Mouse (Mus musculus) MEL (cell line): ENCODE results near the gene Myof. TPM values are rescaled to one million over a fixed set of nuclear protein-coding genes. Genes with fewer than 3 reads are reported as not detected.
A peak's percentile ranks its signal among the peaks of the same experiment; 100 is the strongest.

Experiments
- DNase-seq: peaks from one replicate; pipeline ENCODE4 v3.0.0; 2011; ENCODE audit warnings: low read depth, low spot score
- H3K27ac ChIP-seq: 2 replicates; pipeline ENCODE4 v1.5.1; 2012; ENCODE audit warnings: low read depth, mild to moderate bottlenecking, control low read depth, low read length, moderate library complexity; ENCODE audit not compliant: control insufficient read depth
- H3K27me3 ChIP-seq, 2 experiments: fragments of 150-350 bp in 1 of 2; sonication (generic) in 1 of 2; 2 replicates each; pipeline ENCODE4 v1.6.1; 2012; ENCODE audit warnings: low read length in 2 of 2, mild to moderate bottlenecking in 2 of 2, improper control_type of control experiment in 1 of 2, moderate library complexity in 1 of 2; ENCODE audit not compliant: insufficient read depth in 2 of 2, control insufficient read depth in 1 of 2
- H3K36me3 ChIP-seq, 2 experiments: 2 replicates each; pipeline ENCODE4 v1.6.1; 2012 to 2014; ENCODE audit warnings: low read length in 2 of 2, improper control_type of control experiment in 1 of 2, inconsistent platforms in 1 of 2, mild to moderate bottlenecking in 1 of 2; ENCODE audit not compliant: insufficient read depth in 2 of 2, control insufficient read depth in 1 of 2
- H3K4me1 ChIP-seq, 2 experiments: fragments of 150-350 bp in 1 of 2; sonication (generic) in 1 of 2; 2 replicates each; pipeline ENCODE4 v1.6.1; 2012; ENCODE audit warnings: low read length in 2 of 2, improper control_type of control experiment in 1 of 2, mild to moderate bottlenecking in 1 of 2; ENCODE audit not compliant: insufficient read depth in 2 of 2, control insufficient read depth in 1 of 2
- H3K4me3 ChIP-seq, 2 experiments: fragments of 150-350 bp in 1 of 2; sonication (generic) in 1 of 2; 2 replicates each; pipeline ENCODE4 v1.5.1; 2012; ENCODE audit warnings: low read depth in 2 of 2, low read length in 2 of 2, mild to moderate bottlenecking in 2 of 2, moderate library complexity in 2 of 2, control low read depth in 1 of 2, improper control_type of control experiment in 1 of 2; ENCODE audit not compliant: control insufficient read depth in 1 of 2, insufficient read depth in 1 of 2
- H3K79me2 ChIP-seq: 2 replicates; pipeline ENCODE4 v1.6.1; 2012; ENCODE audit warnings: mild to moderate bottlenecking, low read length, moderate library complexity; ENCODE audit not compliant: control insufficient read depth, poor library complexity, insufficient read depth
- H3K9ac ChIP-seq: 2 replicates; pipeline ENCODE4 v1.6.1; 2012; ENCODE audit warnings: low read depth, mild to moderate bottlenecking, control low read depth, low read length, moderate library complexity; ENCODE audit not compliant: control insufficient read depth, poor library complexity, severe bottlenecking
- H3K9me3 ChIP-seq: fragments of 150-350 bp; sonication (generic); replicated peaks from 2 replicates; pipeline ENCODE4 v1.6.1; 2012; ENCODE audit warnings: mild to moderate bottlenecking, low read length, improper control_type of control experiment, moderate library complexity; ENCODE audit not compliant: insufficient read depth
- BHLHE40 ChIP-seq: IDR thresholded peaks from 2 replicates; pipeline ENCODE4 v1.6.1; 2012; ENCODE audit warnings: low read depth, mild to moderate bottlenecking, inconsistent platforms, low read length, improper control_type of control experiment, borderline replicate concordance
- CHD1 ChIP-seq: IDR thresholded peaks from 2 replicates; pipeline ENCODE4 v1.6.1; 2012; ENCODE audit warnings: low read depth, mild to moderate bottlenecking, inconsistent platforms, low read length, improper control_type of control experiment
- CHD2 ChIP-seq: IDR thresholded peaks from 2 replicates; pipeline ENCODE4 v1.6.1; 2011; ENCODE audit warnings: low read length, improper control_type of control experiment
- E2F4 ChIP-seq: IDR thresholded peaks from 2 replicates; pipeline ENCODE4 v1.6.1; 2011; ENCODE audit warnings: low read depth, low read length, improper control_type of control experiment, borderline replicate concordance
- ELF1 ChIP-seq: IDR thresholded peaks from 2 replicates; pipeline ENCODE4 v1.6.1; 2014; ENCODE audit warnings: low read depth, mild to moderate bottlenecking, inconsistent platforms, low read length, improper control_type of control experiment, moderate library complexity
- EP300 ChIP-seq, 2 experiments: IDR thresholded peaks; 2 replicates each; pipeline ENCODE4 v1.6.1; 2011; ENCODE audit warnings: improper control_type of control experiment in 2 of 2, low read length in 2 of 2, low read depth in 1 of 2, mild to moderate bottlenecking in 1 of 2
- GABPA ChIP-seq: IDR thresholded peaks from 2 replicates; pipeline ENCODE4 v1.6.1; 2012; ENCODE audit warnings: low read depth, mild to moderate bottlenecking, inconsistent platforms, low read length, improper control_type of control experiment, moderate library complexity
- HCFC1 ChIP-seq: IDR thresholded peaks from 2 replicates; pipeline ENCODE4 v1.6.1; 2012; ENCODE audit warnings: low read depth, mild to moderate bottlenecking, inconsistent platforms, low read length, improper control_type of control experiment, moderate library complexity
- JUND ChIP-seq: IDR thresholded peaks from 2 replicates; pipeline ENCODE4 v1.6.1; 2011; ENCODE audit warnings: low read depth, mild to moderate bottlenecking, improper control_type of control experiment, low read length
- MAFK ChIP-seq: IDR thresholded peaks from 2 replicates; pipeline ENCODE4 v1.6.1; 2011; ENCODE audit warnings: low read depth, mild to moderate bottlenecking, low read length, improper control_type of control experiment, borderline replicate concordance
- MAX ChIP-seq: IDR thresholded peaks from 2 replicates; pipeline ENCODE4 v1.6.1; 2011; ENCODE audit warnings: low read length, improper control_type of control experiment
- MAZ ChIP-seq: IDR thresholded peaks from 2 replicates; pipeline ENCODE4 v1.6.1; 2012; ENCODE audit warnings: low read depth, mild to moderate bottlenecking, inconsistent platforms, low read length, improper control_type of control experiment
- MEF2A ChIP-seq: IDR thresholded peaks from 2 replicates; pipeline ENCODE4 v1.6.1; 2014; ENCODE audit warnings: low read depth, mild to moderate bottlenecking, inconsistent platforms, low read length, improper control_type of control experiment; ENCODE audit not compliant: poor library complexity, insufficient replicate concordance, severe bottlenecking; ENCODE audit errors: extremely low read depth
- MYB ChIP-seq: IDR thresholded peaks from 2 replicates; pipeline ENCODE4 v1.6.1; 2011; ENCODE audit warnings: mild to moderate bottlenecking, low read depth, low read length, improper control_type of control experiment
- MYC ChIP-seq: IDR thresholded peaks from 2 replicates; pipeline ENCODE4 v1.6.1; 2011; ENCODE audit warnings: low read depth, mild to moderate bottlenecking, low read length, improper control_type of control experiment, moderate library complexity
- NELFE ChIP-seq: IDR thresholded peaks from 2 replicates; pipeline ENCODE4 v1.6.1; 2011; ENCODE audit warnings: low read depth, low read length, improper control_type of control experiment
- NRF1 ChIP-seq: IDR thresholded peaks from 2 replicates; pipeline ENCODE4 v1.6.1; 2014; ENCODE audit warnings: low read depth, mild to moderate bottlenecking, inconsistent platforms, low read length, improper control_type of control experiment, moderate library complexity; ENCODE audit not compliant: poor library complexity, insufficient read depth, severe bottlenecking
- POLR2A ChIP-seq, 2 experiments: IDR thresholded peaks; 2 replicates each; pipeline ENCODE4 v1.6.1; 2011 to 2012; ENCODE audit warnings: low read length in 2 of 2, mild to moderate bottlenecking in 2 of 2, control low read depth in 1 of 2, improper control_type of control experiment in 1 of 2, low read depth in 1 of 2, moderate library complexity in 1 of 2; ENCODE audit not compliant: control insufficient read depth in 1 of 2, insufficient read depth in 1 of 2, poor library complexity in 1 of 2
- POLR2AphosphoS2 ChIP-seq: IDR thresholded peaks from 2 replicates; pipeline ENCODE4 v1.6.1; 2011; ENCODE audit warnings: low read length, improper control_type of control experiment
- POLR2AphosphoS5 ChIP-seq: IDR thresholded peaks from 2 replicates; pipeline ENCODE4 v1.6.1; 2012; ENCODE audit warnings: low read depth, borderline replicate concordance, mild to moderate bottlenecking, inconsistent platforms, low read length, moderate library complexity, mixed read lengths
- RAD21 ChIP-seq: IDR thresholded peaks from 2 replicates; pipeline ENCODE4 v1.6.1; 2011; ENCODE audit warnings: mild to moderate bottlenecking, low read depth, low read length, improper control_type of control experiment
- RCOR1 ChIP-seq: IDR thresholded peaks from 2 replicates; pipeline ENCODE4 v1.6.1; 2012; ENCODE audit warnings: low read depth, mild to moderate bottlenecking, inconsistent platforms, low read length, improper control_type of control experiment
- SIN3A ChIP-seq: IDR thresholded peaks from 2 replicates; pipeline ENCODE4 v1.6.1; 2012; ENCODE audit warnings: low read length, improper control_type of control experiment, inconsistent platforms
- TAL1 ChIP-seq: IDR thresholded peaks from 2 replicates; pipeline ENCODE4 v1.6.1; 2012; ENCODE audit warnings: mild to moderate bottlenecking, inconsistent platforms, low read length, moderate library complexity, mixed read lengths
- TBP ChIP-seq: IDR thresholded peaks from 2 replicates; pipeline ENCODE4 v1.8.0; 2011; ENCODE audit warnings: low read depth, low read length, improper control_type of control experiment
- UBTF ChIP-seq: IDR thresholded peaks from 2 replicates; pipeline ENCODE4 v1.6.1; 2012; ENCODE audit warnings: low read depth, mild to moderate bottlenecking, inconsistent platforms, low read length, improper control_type of control experiment, moderate library complexity, borderline replicate concordance; ENCODE audit not compliant: insufficient read depth
- USF1 ChIP-seq: IDR thresholded peaks from 2 replicates; pipeline ENCODE4 v1.6.1; 2014; ENCODE audit warnings: low read depth, mild to moderate bottlenecking, inconsistent platforms, low read length, improper control_type of control experiment, moderate library complexity
- USF2 ChIP-seq, 2 experiments: IDR thresholded peaks; 2 replicates each; pipeline ENCODE4 v1.6.1; 2011 to 2012; ENCODE audit warnings: improper control_type of control experiment in 2 of 2, low read length in 2 of 2, borderline replicate concordance in 1 of 2, inconsistent platforms in 1 of 2, low read depth in 1 of 2, mild to moderate bottlenecking in 1 of 2; ENCODE audit not compliant: insufficient read depth in 1 of 2
- ZC3H11A ChIP-seq: IDR thresholded peaks from 2 replicates; pipeline ENCODE4 v1.6.1; 2012; ENCODE audit warnings: low read depth, mild to moderate bottlenecking, inconsistent platforms, low read length, improper control_type of control experiment
- ZKSCAN1 ChIP-seq: IDR thresholded peaks from 2 replicates; pipeline ENCODE4 v1.6.1; 2012; ENCODE audit warnings: low read depth, mild to moderate bottlenecking, inconsistent platforms, low read length, improper control_type of control experiment, moderate library complexity
- ZMIZ1 ChIP-seq: IDR thresholded peaks from 2 replicates; pipeline ENCODE4 v1.6.1; 2012; ENCODE audit warnings: low read depth, mild to moderate bottlenecking, inconsistent platforms, low read length, improper control_type of control experiment, moderate library complexity
- ZNF384 ChIP-seq: IDR thresholded peaks from 2 replicates; pipeline ENCODE4 v1.6.1; 2012; ENCODE audit warnings: low read depth, mild to moderate bottlenecking, inconsistent platforms, low read length, improper control_type of control experiment
- polyA plus RNA-seq, 2 experiments: library from polyadenylated mRNA; stranded (reverse) in 1 of 2; unstranded in 1 of 2; fragments of >175 nt in 1 of 2; fragments of >200 nt in 1 of 2; gene quantifications; 2 replicates each; pipeline versions ENCODE4 v1.2.1 to v1.2.4; 2012; ENCODE audit warnings: low replicate concordance in 2 of 2, low read depth in 1 of 2; ENCODE audit not compliant: insufficient read length in 2 of 2, insufficient read depth in 1 of 2, missing spikeins in 1 of 2
- total RNA-seq: library from RNA; depleted of rRNA; stranded (reverse); fragments of 300-350 nt; gene quantifications from 2 replicates; pipeline ENCODE4 v1.2.3, GENCODE M21; 2012

The Myof gene
- total and polyA plus RNA-seq, 3 experiments: 0.04 TPM; not detected in 2

DNA sequence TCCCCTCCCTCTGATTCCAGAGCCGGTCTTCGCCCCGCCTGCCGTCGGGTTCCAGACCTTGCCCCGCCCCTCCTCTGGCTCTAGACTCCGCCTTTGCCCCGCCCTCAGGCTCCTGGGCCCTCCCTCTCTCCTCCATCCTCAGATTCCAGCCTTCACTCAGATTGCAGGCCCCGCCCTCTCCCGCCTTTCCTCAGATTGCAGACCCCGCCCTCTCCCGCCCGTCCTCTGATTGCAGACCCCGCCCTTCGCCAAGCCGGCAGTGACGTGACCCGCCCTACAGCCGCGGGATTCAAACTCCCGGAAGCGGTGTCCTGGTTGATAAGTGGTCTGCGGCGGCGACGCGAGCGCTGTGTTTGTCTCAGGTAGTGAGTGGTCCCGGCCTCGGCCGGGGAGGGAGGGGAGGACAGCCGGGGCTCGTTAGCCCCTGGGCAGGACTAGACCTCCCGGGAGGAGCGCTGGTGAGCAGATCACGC, 11.4 kb upstream of the Myof start, which contains the start of gene Cep55 (continued):
- TF ChIP-seq E2F4: no peak
- TF ChIP-seq ZKSCAN1: no peak
- TF ChIP-seq ZC3H11A: no peak
- no peak for TF ChIP-seq BHLHE40
- TF ChIP-seq MAFK: no peak
- TF ChIP-seq UBTF: no peak
- 0 out of 2 replicates have a peak, but pooled peaks have one; percentile 7 for TF ChIP-seq CHD1
- no peak for TF ChIP-seq JUND
- 0 out of 2 replicates have a peak, but pooled peaks have one; percentile 24 for TF ChIP-seq POLR2AphosphoS5
- TF ChIP-seq POLR2A (IDR thresholded peaks at IDR 0.05; ENCODE audit: control insufficient read depth in 1 of 2, insufficient read depth in 1 of 2, low read depth in 1 of 2, low read length in 2 of 2, poor library complexity in 1 of 2): peak; percentile 62 to 83; a peak in 2 of 4 replicates

DNA sequence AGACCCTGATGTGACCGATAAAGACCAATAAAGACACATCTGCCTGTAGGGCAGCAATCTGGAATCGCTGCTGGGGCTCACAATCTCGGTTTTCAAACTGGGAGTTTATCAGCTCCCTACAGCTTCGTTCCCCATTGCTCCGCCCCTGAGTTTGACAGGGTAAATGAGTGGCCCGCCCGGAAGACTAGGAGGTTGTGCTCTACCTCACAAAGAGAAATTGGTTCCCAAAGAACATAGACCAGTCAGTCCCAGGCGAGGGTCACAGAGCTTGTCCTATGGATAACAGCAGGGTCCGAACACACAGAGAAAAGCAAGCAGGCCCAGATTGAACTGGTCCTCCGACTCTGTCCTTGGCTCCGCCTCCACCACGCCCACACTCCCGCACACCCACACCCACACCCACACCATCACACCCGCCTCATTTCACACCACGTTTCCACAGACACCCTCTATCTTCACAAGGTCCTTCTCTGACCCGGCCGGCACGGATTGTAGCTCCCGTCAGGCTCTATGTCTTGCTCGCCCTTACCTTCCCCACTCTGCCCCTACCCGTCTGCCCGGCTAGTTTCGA, 10.9 kb upstream of the Myof start:
- Histone ChIP-seq H3K27ac (no peak overlapping the region), H3K27me3 (no peaks in the 10 kb centered on the region), H3K4me3 (peak overlapping the region; percentile 64 to 79), H3K9ac (no peak overlapping the region), H3K9me3 (no peaks in the 10 kb centered on the region), H3K79me2 (peaks cover 6% of the 10 kb centered on the region), H3K36me3 (peaks cover 0 to 11% of the 10 kb centered on the region in 2 experiments; a peak in 3 of 4 replicates), H3K4me1 (peaks cover 4 to 5% of the 10 kb centered on the region in 2 experiments; a peak in 3 of 4 replicates)
- peak; percentile 89 for DNase-seq
- no peak for TF ChIP-seq ZKSCAN1
- TF ChIP-seq MYB: no peak
- TF ChIP-seq MEF2A: no peak
- TF ChIP-seq ZC3H11A: no peak
- TF ChIP-seq MYC: 0 out of 2 replicates have a peak, but pooled peaks have one; percentile 15
- no peak for TF ChIP-seq MAFK
- no peak for TF ChIP-seq USF2 (IDR thresholded peaks at IDR 0.05; ENCODE audit: borderline replicate concordance in 1 of 2, insufficient read depth in 1 of 2, low read depth in 1 of 2, low read length in 2 of 2)
- peak; percentile 62 to 81 for TF ChIP-seq EP300 (IDR thresholded peaks at IDR 0.05; ENCODE audit: low read depth in 1 of 2, low read length in 2 of 2)
- TF ChIP-seq ELF1: 0 out of 2 replicates have a peak, but pooled peaks have one; percentile 12
- TF ChIP-seq POLR2A (IDR thresholded peaks at IDR 0.05; ENCODE audit: control insufficient read depth in 1 of 2, insufficient read depth in 1 of 2, low read depth in 1 of 2, low read length in 2 of 2, poor library complexity in 1 of 2): no peak
- no peak for TF ChIP-seq CHD1
- peak; percentile 89 for TF ChIP-seq TAL1
- TF ChIP-seq RAD21: no peak
- TF ChIP-seq POLR2AphosphoS2: no peak
- TF ChIP-seq GABPA: no peak
- no peak for TF ChIP-seq POLR2AphosphoS5
- TF ChIP-seq ZMIZ1: no peak
- TF ChIP-seq ZNF384: no peak
- no peak for TF ChIP-seq USF1
- TF ChIP-seq E2F4: no peak
- no peak for TF ChIP-seq NELFE
- TF ChIP-seq HCFC1: no peak
- TF ChIP-seq RCOR1: peak; percentile 100
- TF ChIP-seq TBP: no peak
- TF ChIP-seq SIN3A: no peak
- no peak for TF ChIP-seq CHD2
- TF ChIP-seq MAZ: no peak
- peak; percentile 43; the same call in 1 of the 2 replicates for TF ChIP-seq MAX
- no peak for TF ChIP-seq NRF1
